Comparison of ENCODE assay signal across 11 mouse cellular contexts in genomic region chr4:119071648-119072362, GRCm38 (mm10). TPM values are rescaled to one million over a fixed set of nuclear protein-coding genes. Genes with fewer than 3 reads are reported as not detected.
A peak's percentile ranks its signal among the peaks of the same experiment; 100 is the strongest.
DNase-seq lines count a peak whose midpoint lies in the region; ATAC-seq and TF ChIP-seq lines count a peak whose summit lies in the region.
"Had no signal": no experiment of that assay in that cellular context is flagged by ENCODE, and none has a peak within 500 bp of the region (broad histone marks: within the 10 kb centered on the region; RNA-seq: fewer than 3 reads in every experiment).

No protein-coding gene starts in this region.

- no peak overlapping the region for H3K4me3 ChIP-seq in heart, embryonic 16.5 days (ENCODE audit: low read length)
- peak overlapping the region; percentile 33 for H3K4me3 ChIP-seq in ES-Bruce4 (ENCODE audit: low read depth, low read length)
- no peak overlapping the region for H3K4me3 ChIP-seq in limb, embryonic 13.5 days

- H3K4me2 ChIP-seq in heart, embryonic 16.5 days (ENCODE audit: low read depth, low read length): peak overlapping the region; percentile 19
- H3K4me2 ChIP-seq in limb, embryonic 13.5 days (replicated peaks): peak overlapping the region; percentile 60; the same call in 1 of the 2 replicates

- no peaks in the 10 kb centered on the region for H3K9me3 ChIP-seq in heart, embryonic 16.5 days (replicated peaks; ENCODE audit: control insufficient read depth, low read length)
- H3K9me3 ChIP-seq in ES-Bruce4 (replicated peaks; ENCODE audit: control insufficient read depth, insufficient read depth, low read length, poor library complexity, severe bottlenecking): no peaks in the 10 kb centered on the region
- no peaks in the 10 kb centered on the region for H3K9me3 ChIP-seq in limb, embryonic 13.5 days

- ATAC-seq in heart, embryonic 16.5 days (replicated peaks; ENCODE audit: extremely low read depth, insufficient read depth, low FRiP score): no peak
- ATAC-seq in limb, embryonic 13.5 days (ENCODE audit: low FRiP score, low read depth): no peak

- TF ChIP-seq CTCF in ES-Bruce4 (IDR thresholded peaks at IDR 0.05; ENCODE audit: low read depth, low read length): no peak

- peak; percentile 99 for TF ChIP-seq EP300 in ES-Bruce4 (IDR thresholded peaks at IDR 0.05; ENCODE audit: insufficient read depth, low read depth, low read length)

- DNase-seq in heart, adult 11 months: no peak
- DNase-seq in embryo, embryonic 11 days: peak; percentile 61
- DNase-seq in right cerebral cortex, postnatal 10 days (ENCODE audit: low spot score in 2 of 2): no peak
- DNase-seq in adrenal gland, postnatal 36 days: no peak
- no peak for DNase-seq in right cerebral cortex, adult 18-20 months
- DNase-seq: gastrocnemius, postnatal 14 days; kidney, postnatal 10 days; right cerebral cortex, postnatal 4 days had no signal

- peaks cover 2% of the 10 kb centered on the region for H3K27me3 ChIP-seq in heart, embryonic 16.5 days (ENCODE audit: control insufficient read depth, insufficient read depth, low read length)
- no peaks in the 10 kb centered on the region for H3K27me3 ChIP-seq in ES-Bruce4 (ENCODE audit: control insufficient read depth, insufficient read depth, low read length, poor library complexity, severe bottlenecking)
- peaks cover 20% of the 10 kb centered on the region for H3K27me3 ChIP-seq in limb, embryonic 13.5 days

- 39% methylated on average over 19 of the region's 19 CpGs for WGBS in heart, embryonic 16.5 days
- 13% methylated on average over 19 of the region's 19 CpGs for WGBS in limb, embryonic 13.5 days

- H3K4me1 ChIP-seq in heart, embryonic 16.5 days (ENCODE audit: control insufficient read depth, insufficient read depth, low read length): peaks cover 25% of the 10 kb centered on the region
- peaks cover 6% of the 10 kb centered on the region for H3K4me1 ChIP-seq in ES-Bruce4 (ENCODE audit: control insufficient read depth, insufficient read depth, low read length)
- peaks cover 54% of the 10 kb centered on the region for H3K4me1 ChIP-seq in limb, embryonic 13.5 days

- TF ChIP-seq POLR2A in ES-Bruce4 (IDR thresholded peaks at IDR 0.05; ENCODE audit: insufficient read depth, low read length): no peak

- 0 out of 2 replicates have a peak overlapping the region, but pooled peaks have one; percentile 7 for H3K9ac ChIP-seq in heart, embryonic 16.5 days (ENCODE audit: low read length)
- H3K9ac ChIP-seq in ES-Bruce4 (ENCODE audit: low read depth, poor library complexity, severe bottlenecking): peak overlapping the region; percentile 66
- peak overlapping the region; percentile 21; the same call in 1 of the 2 replicates for H3K9ac ChIP-seq in limb, embryonic 13.5 days

- H3K27ac ChIP-seq in heart, embryonic 16.5 days (ENCODE audit: low read length): no peak overlapping the region
- H3K27ac ChIP-seq in ES-Bruce4 (ENCODE audit: insufficient read depth, low read length): peak overlapping the region; percentile 96
- H3K27ac ChIP-seq in limb, embryonic 13.5 days: peak overlapping the region; percentile 91

- H3K36me3 ChIP-seq in heart, embryonic 16.5 days (ENCODE audit: control insufficient read depth, insufficient read depth): no peaks in the 10 kb centered on the region
- H3K36me3 ChIP-seq in ES-Bruce4 (ENCODE audit: control insufficient read depth, insufficient read depth, low read length, poor library complexity, severe bottlenecking): no peaks in the 10 kb centered on the region
- H3K36me3 ChIP-seq in limb, embryonic 13.5 days: no peaks in the 10 kb centered on the region

RNA-seq across cellular contexts. Expression of gene Slc2a1, which starts 36.7 kb away (rescaled TPM):
- polyA plus RNA-seq in heart, embryonic 16.5 days (2015; fragmentation: Nextera tagmentation; extraction: Ambion mirVana): 129 and 136 TPM in 2 replicates
- 682 and 697 TPM in 2 replicates for polyA plus RNA-seq in ES-Bruce4 (2011; ENCODE audit: insufficient read depth, insufficient read length, low read depth, missing spikeins)
- polyA plus RNA-seq in limb, embryonic 13.5 days (2015; fragmentation: Nextera tagmentation; extraction: Ambion mirVana): 101 and 112 TPM in 2 replicates
- 10 to 100 TPM; 19.8 to 20.2 TPM for total RNA-seq in adrenal gland, postnatal 36 days (2021)

Comparison
In these comparisons a context has a peak if more than half of its experiments do, and no peak if none do; other contexts are left out.
1. H3K9ac ChIP-seq: peak in every context shown above with its lines; median percentile 66 in ES-Bruce4; 21 in limb, embryonic 13.5 days; 7 in heart, embryonic 16.5 days.